Mouse (Mus musculus) midbrain, embryonic 11.5 days (tissue): ENCODE measurements at regions not wholly inside any gene's neighbourhood (a gene's known extent, or its start where the extent isn't known, plus 50 kb on each side); places are given as distances from the start of the nearest gene placed in this dataset.

Experiments used
- ATAC-seq: fragments of 200-750 bp; cut with Nextera tagmentation; 2 replicates; pipeline ENCODE4 v1.8.0; 2017; ENCODE audit warnings: moderate TSS enrichment, moderate library complexity; ENCODE audit not compliant: low FRiP score
- DNase-seq: peaks from one replicate; pipeline ENCODE4 v3.0.0; 2015; ENCODE audit warnings: low spot score; ENCODE audit errors: missing footprints
- H3K27ac ChIP-seq: fragments of 300-500 bp; sonication (generic); 2 replicates; pipeline ENCODE4 v1.5.1; 2014; ENCODE audit warnings: low read depth, low read length
- H3K27me3 ChIP-seq: fragments of 300-500 bp; sonication (generic); 2 replicates; pipeline ENCODE4 v1.6.1; 2014; ENCODE audit warnings: mild to moderate bottlenecking, low read length, moderate library complexity, mixed read lengths; ENCODE audit not compliant: control insufficient read depth, insufficient read depth
- H3K36me3 ChIP-seq: fragments of 300-500 bp; sonication (generic); 2 replicates; pipeline ENCODE4 v1.6.1; 2014; ENCODE audit warnings: mild to moderate bottlenecking, low read length, moderate library complexity, mixed read lengths; ENCODE audit not compliant: control insufficient read depth, insufficient read depth
- H3K4me1 ChIP-seq: fragments of 300-500 bp; sonication (generic); 2 replicates; pipeline ENCODE4 v1.6.1; 2014; ENCODE audit warnings: low read length; ENCODE audit not compliant: control insufficient read depth, insufficient read depth
- H3K4me2 ChIP-seq: fragments of 300-500 bp; sonication (generic); 2 replicates; pipeline ENCODE4 v1.6.1; 2014; ENCODE audit warnings: mild to moderate bottlenecking, moderate library complexity
- H3K4me3 ChIP-seq: fragments of 300-500 bp; sonication (generic); 2 replicates; pipeline ENCODE4 v1.5.1; 2014; ENCODE audit warnings: low read depth, low read length
- H3K9ac ChIP-seq: fragments of 300-500 bp; sonication (generic); 2 replicates; pipeline ENCODE4 v1.6.1; 2014; ENCODE audit warnings: low read length
- H3K9me3 ChIP-seq: fragments of 300-500 bp; sonication (generic); 2 replicates; pipeline ENCODE4 v1.6.1; 2016; ENCODE audit warnings: low read length; ENCODE audit not compliant: control insufficient read depth
- WGBS: fragments of 180-500 bp; shearing (Covaris S2); extraction: QIAGEN DNeasy Blood & Tissue Kit; methylation state at CpG from one replicate; pipeline ENCODE4 v1.1.7; 2014; 5-methylcytosine and 5-hydroxymethylcytosine counted together

DNA sequence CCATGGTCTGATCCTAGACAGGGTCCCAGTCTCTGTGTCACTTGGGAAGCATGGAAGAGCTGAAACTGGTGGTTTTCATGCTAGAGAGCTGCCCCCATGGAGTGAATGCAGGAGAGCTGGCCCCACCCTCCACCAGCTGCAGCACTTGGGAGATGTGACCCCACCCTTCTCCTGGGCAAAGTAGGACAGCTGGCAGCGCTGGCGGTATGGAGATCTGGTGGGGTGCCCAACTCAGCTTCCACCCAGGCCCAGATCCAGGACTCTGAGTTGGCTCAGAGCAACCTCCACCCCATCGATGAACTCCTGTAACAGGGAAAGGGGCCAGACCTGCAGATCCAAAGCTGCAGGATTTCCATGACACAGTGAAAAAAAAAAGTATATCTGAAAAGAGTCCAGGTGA lies 115.3 kb upstream of the Flrt2 start:
- Histone ChIP-seq H3K9me3 (no peaks in the 10 kb centered on the region), H3K9ac (no peak overlapping the region), H3K27ac (no peak overlapping the region), H3K4me2 (no peak overlapping the region), H3K27me3 (no peaks in the 10 kb centered on the region), H3K4me3 (no peak overlapping the region), H3K36me3 (no peaks in the 10 kb centered on the region), H3K4me1 (no peaks in the 10 kb centered on the region)
- WGBS = 86% methylated on average over 3 of the region's 3 CpGs
- DNase-seq (no peak), ATAC-seq (no peak)

DNA sequence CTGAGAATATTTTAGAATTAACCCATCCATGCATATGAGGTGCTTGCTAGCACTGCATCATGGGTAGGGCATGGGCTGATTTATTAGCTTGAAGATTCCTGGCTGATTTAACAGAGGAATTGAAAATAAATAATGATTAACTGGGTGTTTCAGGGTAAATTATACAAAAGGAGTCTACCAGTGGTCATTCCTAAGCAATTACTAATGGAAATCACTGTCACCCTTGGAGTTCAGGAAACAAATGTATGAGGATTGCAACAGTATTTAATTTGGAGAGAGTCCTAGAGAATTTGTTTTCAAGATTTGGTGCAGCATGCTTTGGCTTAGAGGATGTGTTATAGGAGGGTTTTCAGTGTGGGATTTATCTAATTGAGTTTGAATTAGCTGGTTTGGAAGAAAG lies 103.0 kb upstream of the Flrt2 start:
- H3K4me2 ChIP-seq = no peak overlapping the region
- ATAC-seq = no peak
- no peak for DNase-seq
- H3K27me3 ChIP-seq = no peaks in the 10 kb centered on the region
- no peaks in the 10 kb centered on the region for H3K9me3 ChIP-seq
- no peak overlapping the region for H3K4me3 ChIP-seq
- H3K27ac ChIP-seq = no peak overlapping the region
- H3K36me3 ChIP-seq = no peaks in the 10 kb centered on the region
- H3K9ac ChIP-seq = no peak overlapping the region
- no peaks in the 10 kb centered on the region for H3K4me1 ChIP-seq

DNA sequence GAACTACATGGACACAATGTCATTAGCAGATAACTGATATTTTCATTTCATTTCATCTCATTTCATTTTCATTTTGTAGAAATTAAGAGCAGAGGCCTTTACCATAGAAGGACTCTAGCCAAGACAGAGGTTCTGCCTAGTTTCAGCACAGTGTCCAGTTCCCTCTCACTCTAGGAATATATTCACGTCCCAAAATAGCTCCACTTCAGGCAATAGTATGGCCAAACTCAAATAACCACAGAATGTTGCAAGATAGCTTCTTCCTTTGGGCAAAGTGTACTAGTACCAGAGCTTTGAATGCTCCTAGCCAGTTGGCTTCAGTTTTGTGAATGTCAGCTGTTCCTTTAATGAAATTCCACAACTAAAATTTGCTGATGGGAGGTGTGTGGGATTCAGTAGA lies 72.7 kb upstream of the Flrt2 start:
- Histone ChIP-seq H3K27ac (no peak overlapping the region), H3K9ac (no peak overlapping the region), H3K4me2 (no peak overlapping the region), H3K27me3 (no peaks in the 10 kb centered on the region), H3K36me3 (no peaks in the 10 kb centered on the region), H3K4me3 (no peak overlapping the region), H3K4me1 (no peaks in the 10 kb centered on the region), H3K9me3 (no peaks in the 10 kb centered on the region)
- 80% methylated on average over 1 of the region's 1 CpGs for WGBS
- no peak for ATAC-seq
- no peak for DNase-seq

DNA sequence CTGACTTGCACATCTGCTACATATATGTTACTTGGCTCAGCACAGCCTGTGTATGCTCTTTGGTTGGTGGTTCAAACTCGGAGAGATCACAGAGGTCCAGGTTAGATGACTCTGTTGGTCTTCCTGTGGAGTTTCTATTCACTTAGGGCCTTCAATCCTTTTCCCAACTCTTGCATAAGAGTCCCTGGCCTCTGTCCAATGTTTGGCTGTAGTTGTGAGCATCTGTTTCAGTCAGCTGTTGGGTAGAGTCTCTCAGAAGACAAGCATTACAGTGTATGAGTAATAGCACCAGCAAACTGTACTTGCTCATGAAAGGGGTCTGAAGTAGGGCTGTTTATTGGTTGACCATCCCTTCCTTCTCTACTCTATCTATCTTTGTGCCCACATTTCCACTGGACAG lies 61.0 kb upstream of the Flrt2 start:
- Histone ChIP-seq H3K4me3 (no peak overlapping the region), H3K27me3 (no peaks in the 10 kb centered on the region), H3K4me1 (no peaks in the 10 kb centered on the region), H3K27ac (no peak overlapping the region), H3K9ac (no peak overlapping the region), H3K9me3 (no peaks in the 10 kb centered on the region), H3K36me3 (no peaks in the 10 kb centered on the region), H3K4me2 (no peak overlapping the region)
- ATAC-seq (no peak), DNase-seq (no peak)
- 96% methylated on average over 1 of the region's 1 CpGs for WGBS

DNA sequence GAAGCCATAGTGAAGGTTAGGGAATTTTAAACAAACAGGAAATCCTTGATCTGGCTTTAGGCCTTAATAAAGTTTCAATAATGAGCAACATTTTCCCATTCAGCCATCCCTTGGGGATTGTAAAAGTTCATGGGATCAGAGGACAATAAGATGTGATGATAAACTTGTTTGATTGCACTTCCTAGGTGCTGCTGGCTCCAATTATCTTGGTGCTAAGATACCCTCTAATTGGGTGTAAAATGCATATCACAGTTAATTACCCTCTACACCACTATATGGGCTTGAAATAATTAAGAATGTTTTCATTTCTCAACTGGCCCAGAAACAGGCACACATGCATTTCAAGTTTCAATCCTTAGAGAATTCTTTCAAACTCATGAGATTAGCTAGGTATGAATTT lies 55.4 kb upstream of the Flrt2 start:
- no peaks in the 10 kb centered on the region for H3K9me3 ChIP-seq

DNA sequence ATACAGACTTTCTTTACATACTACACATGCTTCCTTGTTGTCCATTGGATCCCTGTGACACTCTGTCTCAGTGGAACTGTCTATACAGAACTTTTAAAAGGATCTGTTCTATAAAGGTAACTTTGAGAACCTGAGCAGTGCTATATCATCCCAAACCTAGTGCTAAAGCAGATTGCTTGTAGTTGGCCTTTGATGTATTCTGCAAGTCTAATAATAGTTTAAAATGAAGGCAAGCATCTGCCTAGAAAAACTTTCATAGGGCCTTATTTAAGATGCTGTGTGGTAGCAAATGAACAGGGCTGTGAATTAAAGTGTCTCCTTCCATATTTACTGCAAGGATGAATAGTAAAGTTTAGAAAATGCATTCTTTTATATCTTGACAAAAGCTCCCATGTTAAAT lies 52.1 kb upstream of the Flrt2 start:
- ATAC-seq (no peak), DNase-seq (peak; percentile 51)
- Histone ChIP-seq H3K36me3 (no peaks in the 10 kb centered on the region), H3K4me3 (no peak overlapping the region), H3K9me3 (no peaks in the 10 kb centered on the region), H3K9ac (no peak overlapping the region), H3K4me2 (no peak overlapping the region), H3K27ac (no peak overlapping the region), H3K27me3 (no peaks in the 10 kb centered on the region), H3K4me1 (no peaks in the 10 kb centered on the region)

More for the DNA sequence above, 55.4 kb upstream of the Flrt2 start:
- Histone ChIP-seq H3K4me2 (no peak overlapping the region), H3K27ac (no peak overlapping the region), H3K9ac (no peak overlapping the region), H3K4me1 (no peaks in the 10 kb centered on the region), H3K27me3 (no peaks in the 10 kb centered on the region), H3K36me3 (no peaks in the 10 kb centered on the region), H3K4me3 (no peak overlapping the region)
- DNase-seq (peak; percentile 67), ATAC-seq (no peak)

DNA sequence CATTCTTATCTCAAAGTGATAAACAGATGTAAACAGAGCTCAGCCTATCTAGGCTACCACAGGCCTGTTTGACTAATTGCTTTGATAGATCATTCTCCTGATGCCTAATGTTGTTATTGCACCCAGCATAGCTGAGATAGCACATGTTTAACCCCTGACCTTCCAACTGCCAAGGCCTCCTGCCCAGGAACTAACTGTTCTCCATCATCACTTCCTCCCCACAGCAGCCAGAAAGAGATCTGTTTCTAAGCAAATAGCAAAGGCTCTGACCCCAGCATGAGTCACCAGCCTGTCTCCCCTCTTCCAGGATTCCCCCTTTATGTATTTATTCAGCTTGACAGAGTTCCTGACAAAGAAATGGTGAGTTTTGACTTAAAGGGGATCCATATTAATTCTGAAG lies 50.4 kb upstream of the Flrt2 start:
- H3K27ac ChIP-seq = no peak overlapping the region
- no peak overlapping the region for H3K4me3 ChIP-seq
- no peak overlapping the region for H3K4me2 ChIP-seq
- no peaks in the 10 kb centered on the region for H3K9me3 ChIP-seq
- H3K36me3 ChIP-seq = no peaks in the 10 kb centered on the region
- H3K4me1 ChIP-seq = no peaks in the 10 kb centered on the region
- ATAC-seq = no peak
- H3K27me3 ChIP-seq = no peaks in the 10 kb centered on the region
- DNase-seq = peak; percentile 71
- H3K9ac ChIP-seq = no peak overlapping the region
